Mouse (Mus musculus): Measurements from ENCODE around the gene Slc52a3. TPM values are rescaled to one million over a fixed set of nuclear protein-coding genes. Genes with fewer than 3 reads are reported as not detected.

The Slc52a3 gene
- polyA plus RNA-seq, 2 experiments, result 2.7 to 3.6 TPM

DNA sequence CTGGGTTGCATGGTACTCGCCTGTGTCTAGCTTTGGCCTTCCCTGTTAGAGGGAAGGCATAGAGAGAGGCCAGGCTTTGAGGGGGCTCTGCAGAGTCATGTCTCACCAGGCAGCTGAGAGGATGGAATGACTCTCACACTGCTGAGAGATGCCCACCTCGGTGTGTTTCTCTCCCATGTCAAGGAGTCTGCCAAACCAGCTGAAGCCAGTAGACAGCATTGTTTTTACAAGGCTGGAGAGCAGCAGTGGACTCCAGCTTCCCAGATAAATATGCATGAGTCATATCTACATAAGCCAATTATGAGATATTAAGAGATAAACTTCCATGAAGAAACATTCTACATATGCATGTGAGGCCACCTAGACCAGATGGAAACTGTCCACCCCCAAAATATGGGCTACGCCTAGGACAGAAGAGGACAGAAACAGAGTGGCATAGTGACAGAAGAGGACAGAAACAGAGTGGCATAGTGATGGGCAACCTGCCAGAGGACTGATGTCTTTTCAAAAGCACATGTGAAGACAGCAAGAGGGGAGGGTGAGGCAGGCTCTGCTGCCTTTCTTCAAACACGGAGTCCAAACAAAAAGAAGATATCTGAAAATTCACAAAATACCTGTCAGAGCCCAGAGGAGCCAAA is 39.7 kb upstream of the Slc52a3 start:
- H3K4me1 ChIP-seq (ENCODE audit: control insufficient read depth, insufficient read depth, low read length), result no peaks in the 10 kb centered on the region
- WGBS, result 77% methylated on average over 4 of the region's 4 CpGs
- no peak overlapping the region for H3K9ac ChIP-seq (ENCODE audit: low read depth, low read length, severe bottlenecking)
- no peak overlapping the region for H3K4me3 ChIP-seq (replicated peaks; ENCODE audit: low read length)
- no peaks in the 10 kb centered on the region for H3K27me3 ChIP-seq (ENCODE audit: control insufficient read depth, insufficient read depth, low read length)
- no peak overlapping the region for H3K4me2 ChIP-seq (replicated peaks; ENCODE audit: low read depth, low read length, severe bottlenecking)
- no peak for TF ChIP-seq POLR2A (IDR thresholded peaks at IDR 0.05; ENCODE audit: borderline replicate concordance, extremely low read depth, insufficient read depth, insufficient read length)
- H3K9me3 ChIP-seq (ENCODE audit: control insufficient read depth, low read length), result no peaks in the 10 kb centered on the region
- no peak for DNase-seq (ENCODE audit: low spot score)
- no peaks in the 10 kb centered on the region for H3K36me3 ChIP-seq (ENCODE audit: control insufficient read depth, insufficient read depth, low read length)
- H3K27ac ChIP-seq (replicated peaks; ENCODE audit: low read depth, low read length), result no peak overlapping the region
- ATAC-seq (ENCODE audit: low FRiP score, low read depth), result no peak

DNA sequence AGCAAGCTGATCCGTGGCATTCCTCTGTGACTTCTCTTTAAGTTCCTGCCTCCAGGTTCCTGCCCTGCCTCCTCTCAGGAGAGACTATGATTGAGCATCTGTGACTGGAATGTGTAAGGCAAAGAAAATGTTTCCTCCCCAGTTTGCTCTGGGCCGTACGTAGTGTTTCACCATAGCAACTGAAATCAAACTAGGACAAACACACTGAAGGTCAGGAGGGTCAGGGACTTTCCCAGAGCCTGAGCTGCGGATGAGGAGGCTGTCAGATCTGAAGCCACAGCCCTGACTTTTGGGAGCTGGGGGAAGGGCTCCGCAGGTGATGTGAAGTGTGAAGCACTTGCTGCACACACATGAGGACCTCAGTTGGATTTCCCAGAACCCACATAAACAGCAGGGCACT is 37.0 kb upstream of the Slc52a3 start:
- Histone ChIP-seq H3K4me2 (replicated peaks; ENCODE audit: low read depth, low read length, severe bottlenecking) (no peak overlapping the region), H3K27ac (replicated peaks; ENCODE audit: low read depth, low read length) (no peak overlapping the region), H3K4me1 (ENCODE audit: control insufficient read depth, insufficient read depth, low read length) (peaks cover 12% of the 10 kb centered on the region), H3K4me3 (replicated peaks; ENCODE audit: low read length) (no peak overlapping the region), H3K9ac (ENCODE audit: low read depth, low read length, severe bottlenecking) (no peak overlapping the region), H3K36me3 (ENCODE audit: control insufficient read depth, insufficient read depth, low read length) (no peaks in the 10 kb centered on the region), H3K9me3 (ENCODE audit: control insufficient read depth, low read length) (no peaks in the 10 kb centered on the region), H3K27me3 (ENCODE audit: control insufficient read depth, insufficient read depth, low read length) (no peaks in the 10 kb centered on the region)
- ATAC-seq (ENCODE audit: low FRiP score, low read depth), result no peak
- no peak for TF ChIP-seq POLR2A (IDR thresholded peaks at IDR 0.05; ENCODE audit: borderline replicate concordance, extremely low read depth, insufficient read depth, insufficient read length)
- DNase-seq (ENCODE audit: low spot score), result no peak
- WGBS, result 32% methylated on average over 5 of the region's 5 CpGs

DNA sequence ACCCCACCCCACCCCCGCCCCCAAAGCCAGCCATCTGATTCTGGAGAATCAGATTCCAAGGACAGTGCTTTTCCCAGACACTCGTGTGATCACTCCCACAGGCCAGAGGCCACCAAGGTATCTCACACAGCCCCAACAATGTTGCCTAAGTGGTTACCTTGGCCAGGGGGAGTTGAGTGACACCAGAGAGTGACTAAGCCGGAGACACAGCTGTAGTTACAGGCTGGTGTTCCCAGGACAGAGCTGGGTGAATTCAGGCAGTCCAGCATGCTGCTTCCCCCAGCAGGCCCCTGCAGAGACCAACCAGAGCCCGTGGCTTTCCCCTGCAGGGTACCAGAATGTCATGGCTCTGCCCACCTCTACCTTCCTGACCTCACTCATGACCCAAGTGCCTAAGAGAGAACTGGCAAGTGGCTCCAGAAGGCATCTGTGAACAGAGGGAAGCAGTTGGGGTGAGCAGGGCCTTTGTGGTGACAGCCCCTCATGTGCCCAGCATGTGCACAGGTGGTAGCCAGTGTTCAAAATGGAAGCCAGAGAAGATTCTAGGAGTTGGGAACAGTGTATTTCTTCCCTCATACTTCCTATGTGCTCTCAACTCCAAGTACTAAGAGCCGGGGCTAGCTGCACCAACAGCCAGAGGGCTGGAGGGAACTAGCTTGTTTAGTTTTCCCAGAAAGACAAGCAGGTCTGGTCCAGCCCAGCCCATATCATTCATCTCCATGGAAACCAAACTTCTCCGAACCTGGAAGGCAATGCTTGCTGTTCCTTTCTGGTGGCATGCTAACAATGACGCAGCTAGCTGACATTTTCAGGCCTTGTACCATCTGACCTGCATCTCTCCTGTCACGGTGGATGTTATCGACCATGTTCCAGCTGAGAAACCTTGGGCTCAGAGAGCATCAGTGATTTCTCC is 34.8 kb upstream of the Slc52a3 start:
- ATAC-seq (ENCODE audit: low FRiP score, low read depth), result no peak
- 49% methylated on average over 9 of the region's 9 CpGs for WGBS
- no peak for DNase-seq (ENCODE audit: low spot score)
- Histone ChIP-seq H3K27me3 (ENCODE audit: control insufficient read depth, insufficient read depth, low read length) (no peaks in the 10 kb centered on the region), H3K4me2 (replicated peaks; ENCODE audit: low read depth, low read length, severe bottlenecking) (no peak overlapping the region), H3K4me3 (replicated peaks; ENCODE audit: low read length) (no peak overlapping the region), H3K36me3 (ENCODE audit: control insufficient read depth, insufficient read depth, low read length) (no peaks in the 10 kb centered on the region), H3K9me3 (ENCODE audit: control insufficient read depth, low read length) (no peaks in the 10 kb centered on the region), H3K27ac (replicated peaks; ENCODE audit: low read depth, low read length) (no peak overlapping the region), H3K4me1 (ENCODE audit: control insufficient read depth, insufficient read depth, low read length) (peaks cover 17% of the 10 kb centered on the region), H3K9ac (ENCODE audit: low read depth, low read length, severe bottlenecking) (no peak overlapping the region)
- no peak for TF ChIP-seq POLR2A (IDR thresholded peaks at IDR 0.05; ENCODE audit: borderline replicate concordance, extremely low read depth, insufficient read depth, insufficient read length)

DNA sequence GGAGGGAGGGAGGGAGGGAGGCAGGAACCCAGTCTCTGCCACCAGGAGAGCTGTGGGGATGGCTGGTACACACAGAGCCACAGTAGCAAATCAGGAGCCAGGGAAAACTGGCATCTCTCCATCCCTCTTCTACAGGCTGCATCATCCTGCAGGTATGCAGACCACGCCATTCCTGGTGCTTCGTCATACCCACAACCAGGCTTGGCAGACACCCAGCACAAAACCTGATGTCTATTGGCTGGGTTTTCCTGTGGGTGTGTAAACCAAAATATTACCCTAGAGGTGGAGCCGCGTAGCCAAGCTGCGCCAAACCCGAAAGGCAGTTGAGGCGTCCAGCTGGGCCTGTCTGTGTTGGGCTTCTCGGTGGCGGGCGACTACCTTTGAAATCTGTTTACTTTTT is 33.8 kb upstream of the Slc52a3 start:
- Histone ChIP-seq H3K9me3 (ENCODE audit: control insufficient read depth, low read length) (no peaks in the 10 kb centered on the region), H3K27ac (replicated peaks; ENCODE audit: low read depth, low read length) (no peak overlapping the region), H3K4me1 (ENCODE audit: control insufficient read depth, insufficient read depth, low read length) (peaks cover 19% of the 10 kb centered on the region), H3K4me3 (replicated peaks; ENCODE audit: low read length) (no peak overlapping the region), H3K4me2 (replicated peaks; ENCODE audit: low read depth, low read length, severe bottlenecking) (no peak overlapping the region), H3K9ac (ENCODE audit: low read depth, low read length, severe bottlenecking) (no peak overlapping the region), H3K27me3 (ENCODE audit: control insufficient read depth, insufficient read depth, low read length) (no peaks in the 10 kb centered on the region), H3K36me3 (ENCODE audit: control insufficient read depth, insufficient read depth, low read length) (no peaks in the 10 kb centered on the region)
- 45% methylated on average over 10 of the region's 10 CpGs for WGBS
- ATAC-seq (ENCODE audit: low FRiP score, low read depth), result peak; percentile 60
- no peak for TF ChIP-seq POLR2A (IDR thresholded peaks at IDR 0.05; ENCODE audit: borderline replicate concordance, extremely low read depth, insufficient read depth, insufficient read length)
- peak; percentile 88 for DNase-seq (ENCODE audit: low spot score)

DNA sequence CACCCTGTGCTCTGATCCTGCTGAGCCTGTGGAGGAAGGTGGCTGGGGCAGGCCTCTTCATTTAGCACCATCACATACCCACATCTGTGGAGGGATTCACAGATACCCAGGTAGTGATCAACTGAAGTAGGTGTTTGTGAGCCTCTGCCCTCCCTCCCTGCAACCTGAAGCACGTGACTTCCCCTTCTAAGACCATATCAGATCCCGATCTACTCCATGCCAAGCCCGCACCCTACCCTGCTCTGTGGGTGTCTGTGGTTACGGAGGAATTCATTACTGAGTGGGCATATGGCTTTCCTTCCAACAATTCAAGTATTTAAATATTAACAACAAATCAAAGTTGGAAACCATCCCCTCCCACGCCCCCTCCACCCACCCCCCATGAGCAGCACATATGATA is 33.0 kb upstream of the Slc52a3 start:
- ATAC-seq (ENCODE audit: low FRiP score, low read depth), result no peak
- Histone ChIP-seq H3K4me3 (replicated peaks; ENCODE audit: low read length) (no peak overlapping the region), H3K9ac (ENCODE audit: low read depth, low read length, severe bottlenecking) (no peak overlapping the region), H3K4me1 (ENCODE audit: control insufficient read depth, insufficient read depth, low read length) (peaks cover 19% of the 10 kb centered on the region), H3K9me3 (ENCODE audit: control insufficient read depth, low read length) (no peaks in the 10 kb centered on the region), H3K36me3 (ENCODE audit: control insufficient read depth, insufficient read depth, low read length) (no peaks in the 10 kb centered on the region), H3K27me3 (ENCODE audit: control insufficient read depth, insufficient read depth, low read length) (no peaks in the 10 kb centered on the region), H3K27ac (replicated peaks; ENCODE audit: low read depth, low read length) (no peak overlapping the region), H3K4me2 (replicated peaks; ENCODE audit: low read depth, low read length, severe bottlenecking) (no peak overlapping the region)
- no peak for TF ChIP-seq POLR2A (IDR thresholded peaks at IDR 0.05; ENCODE audit: borderline replicate concordance, extremely low read depth, insufficient read depth, insufficient read length)
- 69% methylated on average over 5 of the region's 5 CpGs for WGBS
- DNase-seq (ENCODE audit: low spot score), result no peak
